ENCODE assay signal across 8 mouse cellular contexts in the genomic region with DNA sequence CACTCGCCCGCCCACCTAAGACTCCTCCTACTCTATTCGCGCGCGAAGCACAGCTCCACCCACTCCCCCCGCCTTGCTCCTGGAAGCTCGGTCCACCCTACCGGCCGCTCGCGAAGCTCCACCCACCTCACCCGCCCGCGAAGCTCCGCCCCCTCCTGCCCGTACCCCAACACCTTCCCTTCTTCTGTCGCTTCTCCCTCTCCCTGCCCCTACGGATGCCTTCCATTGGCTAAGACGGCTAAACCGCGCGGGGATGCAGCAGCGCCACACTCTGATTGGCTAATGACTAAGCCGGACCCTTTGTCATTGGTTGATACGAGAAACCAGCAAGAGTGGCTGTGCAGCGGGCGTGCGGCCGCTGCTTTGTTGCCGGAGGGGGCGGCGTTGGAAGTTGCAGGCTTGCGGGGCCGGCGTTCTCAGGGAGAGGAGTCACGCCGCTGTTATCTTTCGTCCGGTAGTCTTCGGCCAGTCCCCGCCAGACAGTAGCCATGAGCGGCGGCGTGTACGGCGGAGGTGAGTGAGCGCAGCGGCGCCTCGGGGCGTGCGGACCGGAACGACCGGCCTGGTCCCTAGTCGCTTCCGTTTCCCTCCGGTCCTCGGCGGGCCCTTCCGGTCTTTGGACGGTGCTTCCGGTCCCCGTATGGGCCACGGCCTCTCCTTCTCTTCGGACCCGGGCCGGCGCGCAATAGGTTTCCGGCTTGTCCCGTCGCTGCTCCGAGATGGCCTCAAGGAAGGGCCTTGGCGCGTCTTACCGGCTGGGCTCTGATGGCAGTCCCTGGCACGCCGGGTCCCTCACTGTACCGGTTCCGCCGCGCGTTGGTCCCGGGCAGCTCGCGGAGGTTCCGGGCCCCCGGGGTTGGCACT. TPM values are rescaled to one million over a fixed set of nuclear protein-coding genes. Genes with fewer than 3 reads are reported as not detected.
DNase-seq lines count a peak whose midpoint lies in the region; ATAC-seq lines count a peak whose summit lies in the region.

No protein-coding gene starts in this region.

- ATAC-seq in hindbrain, embryonic 16.5 days = peak; percentile 100

- H3K27me3 ChIP-seq in hindbrain, embryonic 16.5 days (replicated peaks; ENCODE audit: control insufficient read depth, insufficient read depth, low read length) = no peaks in the 10 kb centered on the region

- peak overlapping the region; percentile 87 for H3K4me3 ChIP-seq in hindbrain, embryonic 16.5 days (ENCODE audit: low read length)
- H3K4me3 ChIP-seq in macrophage (ENCODE audit: inconsistent target) = peak overlapping the region; percentile 80

- peaks cover 8% of the 10 kb centered on the region for H3K4me1 ChIP-seq in hindbrain, embryonic 16.5 days (ENCODE audit: control insufficient read depth, insufficient read depth, low read depth, low read length)

- peak overlapping the region; percentile 93 for H3K9ac ChIP-seq in hindbrain, embryonic 16.5 days (ENCODE audit: low read depth, low read length)

- H3K79me2 ChIP-seq in macrophage (ENCODE audit: inconsistent target) = peaks cover 43% of the 10 kb centered on the region

- peak overlapping the region; percentile 78 for H3K4me2 ChIP-seq in hindbrain, embryonic 16.5 days (ENCODE audit: low read length)

- H3K9me3 ChIP-seq in hindbrain, embryonic 16.5 days (ENCODE audit: control insufficient read depth, low read length) = no peaks in the 10 kb centered on the region

- under 1% methylated on average over 83 of the region's 90 CpGs for WGBS in hindbrain, embryonic 16.5 days
- under 1% methylated on average over 89 of the region's 90 CpGs for WGBS in macrophage (ENCODE audit: missing documents)

- H3K36me3 ChIP-seq in hindbrain, embryonic 16.5 days (ENCODE audit: control insufficient read depth, insufficient read depth, low read length) = peaks cover 7% of the 10 kb centered on the region
- H3K36me3 ChIP-seq in macrophage (ENCODE audit: inconsistent target) = peaks cover 16% of the 10 kb centered on the region; the same call in 1 of the 2 replicates

- peak overlapping the region; percentile 91 for H3K27ac ChIP-seq in hindbrain, embryonic 16.5 days (ENCODE audit: low read depth, low read length)
- peak overlapping the region; percentile 40; the same call in 1 of the 2 replicates for H3K27ac ChIP-seq in macrophage

- DNase-seq in WW6 (ENCODE audit: low read depth, low spot score) = peak; percentile 98
- peak; percentile 94 to 99 for DNase-seq in cerebellum, postnatal 4 days (ENCODE audit: low spot score in 2 of 2)
- peak; percentile 98 for DNase-seq in gastrocnemius, adult 18-20 months (ENCODE audit: low spot score)
- DNase-seq in left cerebral cortex, adult 18-20 months (ENCODE audit: low spot score in 2 of 2) = peak; percentile 96 to 98
- peak; percentile 97 for DNase-seq in right cerebral cortex, adult 18-20 months
- DNase-seq in urinary bladder, postnatal 10 days (ENCODE audit: low spot score) = peak; percentile 94

RNA-seq across cellular contexts. Expression of a gene that starts 2.5 kb away (rescaled TPM):
- total RNA-seq in gastrocnemius, adult 18-20 months (2021) = 10 to 100 TPM; 14.3 to 14.7 TPM
- 55.3 and 59.9 TPM in 2 replicates for polyA plus RNA-seq in hindbrain, embryonic 16.5 days (2015; fragmentation: Nextera tagmentation; extraction: Ambion mirVana)
- total RNA-seq in left cerebral cortex, adult 18-20 months (2021) = 10 to 100 TPM; 14.9 to 15.8 TPM
- 100 to 1,000 TPM in 1 of 26 experiments, 10 to 100 TPM in 25; 23.5 to 116 (median 73.4) TPM for total RNA-seq in macrophage (2018; cell fraction: chromatin; rRNA removed)
- total RNA-seq in macrophage (2018; cell fraction: cytosol; rRNA removed) = 10 to 100 TPM; 15.2 to 26.0 (median 21.8) TPM
- 10 to 100 TPM; 18.3 to 68.2 (median 47.1) TPM for total RNA-seq in macrophage (2018; cell fraction: nucleus; rRNA removed)
- polyA plus RNA-seq in macrophage (2018) = 19.7 to 43.3 TPM (median 26.3 TPM) in 3 replicates

RNA-seq across cellular contexts. Expression of a gene that starts 28.2 kb away (rescaled TPM):
- total RNA-seq in gastrocnemius, adult 18-20 months (2021) = 100 to 1,000 TPM; 575 to 650 TPM
- 326 and 353 TPM in 2 replicates for polyA plus RNA-seq in hindbrain, embryonic 16.5 days (2015; fragmentation: Nextera tagmentation; extraction: Ambion mirVana)
- total RNA-seq in left cerebral cortex, adult 18-20 months (2021) = 100 to 1,000 TPM; 201 to 213 TPM
- total RNA-seq in macrophage (2018; cell fraction: chromatin; rRNA removed) = 10 to 100 TPM in 22 of 26 experiments, 1 to 10 TPM in 4; 2.8 to 47.1 (median 22.4) TPM
- total RNA-seq in macrophage (2018; cell fraction: cytosol; rRNA removed) = 100 to 1,000 TPM in 3 of 26 experiments, 10 to 100 TPM in 23; 75.3 to 108 (median 87.6) TPM
- 10 to 100 TPM in 25 of 26 experiments, 1 to 10 TPM in 1; 9.0 to 44.9 (median 26.2) TPM for total RNA-seq in macrophage (2018; cell fraction: nucleus; rRNA removed)
- 66.8 to 118 TPM (median 110 TPM) in 3 replicates for polyA plus RNA-seq in macrophage (2018)

RNA-seq across cellular contexts. Expression of a gene that starts 28.8 kb away (rescaled TPM):
- total RNA-seq in gastrocnemius, adult 18-20 months (2021) = 10 to 100 TPM; 24.5 to 26.9 TPM
- polyA plus RNA-seq in hindbrain, embryonic 16.5 days (2015; fragmentation: Nextera tagmentation; extraction: Ambion mirVana) = 26.6 and 30.5 TPM in 2 replicates
- 10 to 100 TPM; 19.4 to 23.0 TPM for total RNA-seq in left cerebral cortex, adult 18-20 months (2021)
- total RNA-seq in macrophage (2018; cell fraction: chromatin; rRNA removed) = 10 to 100 TPM in 2 of 26 experiments, 1 to 10 TPM in 23, under 1 TPM in 1; 0.81 to 10.7 (median 5.1) TPM
- total RNA-seq in macrophage (2018; cell fraction: cytosol; rRNA removed) = 10 to 100 TPM in 17 of 26 experiments, 1 to 10 TPM in 9; 5.8 to 23.9 (median 14.9) TPM
- total RNA-seq in macrophage (2018; cell fraction: nucleus; rRNA removed) = 10 to 100 TPM in 8 of 26 experiments, 1 to 10 TPM in 18; 2.3 to 19.1 (median 6.8) TPM
- 9.5 to 15.0 TPM (median 10.7 TPM) in 3 replicates for polyA plus RNA-seq in macrophage (2018)

Comparison
In these comparisons a context has a peak if more than half of its experiments do, and no peak if none do; other contexts are left out.
1. Peak in every context shown above with its lines: DNase-seq, ATAC-seq, H3K4me3 ChIP-seq and H3K27ac ChIP-seq.